Mouse (Mus musculus): Measurements from ENCODE around the gene Ddx5. TPM values are rescaled to one million over a fixed set of nuclear protein-coding genes. Genes with fewer than 3 reads are reported as not detected.
"Not testable (repeated sequence)": the region's sequence is repeated elsewhere in the genome, so short reads cannot be mapped to it uniquely, and the experiment has no call there.

Gene Ddx5
- polyA plus RNA-seq, 1 experiment: 198 TPM

DNA sequence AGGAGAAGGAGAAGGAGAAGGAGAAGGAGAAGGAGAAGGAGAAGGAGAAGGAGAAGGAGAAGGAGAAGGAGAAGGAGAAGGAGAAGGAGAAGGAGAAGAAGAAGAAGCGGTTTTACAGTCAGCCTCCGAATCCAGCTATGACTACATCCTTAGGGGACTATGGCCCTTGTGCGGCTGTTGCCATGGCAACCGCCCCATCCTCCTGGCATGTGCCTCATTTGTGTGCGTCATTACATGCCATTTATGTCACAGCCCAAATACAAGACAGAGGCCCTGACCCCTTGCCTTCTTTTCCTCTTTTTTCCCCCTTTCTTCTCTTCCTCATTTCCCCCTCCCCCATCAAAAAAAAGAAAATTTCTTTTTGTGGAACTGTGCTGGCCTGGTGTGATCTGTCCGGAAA is 47.8 kb downstream of the Ddx5 start:
- TF ChIP-seq MAX (IDR thresholded peaks at IDR 0.05; ENCODE audit: low read depth): no peak
- no peak for TF ChIP-seq MYOG (IDR thresholded peaks at IDR 0.05; ENCODE audit: control insufficient read depth in 1 of 3, insufficient read depth in 1 of 3, insufficient read length in 2 of 3, low read depth in 2 of 3)
- no peak for TF ChIP-seq CEBPB (IDR thresholded peaks at IDR 0.05; ENCODE audit: insufficient read depth, poor library complexity, severe bottlenecking)
- TF ChIP-seq E2F4 (IDR thresholded peaks at IDR 0.05; ENCODE audit: insufficient read depth): no peak
- no peak for TF ChIP-seq POLR2A (IDR thresholded peaks at IDR 0.05; ENCODE audit: insufficient read length, low read depth)
- TF ChIP-seq SRF (IDR thresholded peaks at IDR 0.05; ENCODE audit: control insufficient read depth, insufficient read length, low read depth): no peak
- no peak for TF ChIP-seq TCF12 (IDR thresholded peaks at IDR 0.05; ENCODE audit: insufficient read depth, poor library complexity, severe bottlenecking)
- no peak for TF ChIP-seq TCF3 (IDR thresholded peaks at IDR 0.05; ENCODE audit: insufficient read length, low read depth)
- TF ChIP-seq REST (IDR thresholded peaks at IDR 0.05; ENCODE audit: insufficient read depth, insufficient read length): no peak
- no peak for TF ChIP-seq USF1 (IDR thresholded peaks at IDR 0.05; ENCODE audit: low read depth)
- no peak for TF ChIP-seq POLR2AphosphoS2 (IDR thresholded peaks at IDR 0.05; ENCODE audit: insufficient read length, low read depth)
- TF ChIP-seq MYOD1 (IDR thresholded peaks at IDR 0.05; ENCODE audit: control insufficient read depth in 1 of 3, insufficient read length in 2 of 3, low read depth in 2 of 3): no peak
- Histone ChIP-seq H3K79me2 (ENCODE audit: control insufficient read depth, insufficient read depth) (no peaks in the 10 kb centered on the region), H3K4me3 (no peak overlapping the region), H3ac (ENCODE audit: control insufficient read depth, insufficient read length) (no peak overlapping the region), H3K36me3 (ENCODE audit: control insufficient read depth, insufficient read depth) (no peaks in the 10 kb centered on the region), H3K4me2 (ENCODE audit: low read depth) (no peak overlapping the region), H3K27me3 (ENCODE audit: control insufficient read depth, insufficient read depth, insufficient read length) (no peaks in the 10 kb centered on the region)

DNA sequence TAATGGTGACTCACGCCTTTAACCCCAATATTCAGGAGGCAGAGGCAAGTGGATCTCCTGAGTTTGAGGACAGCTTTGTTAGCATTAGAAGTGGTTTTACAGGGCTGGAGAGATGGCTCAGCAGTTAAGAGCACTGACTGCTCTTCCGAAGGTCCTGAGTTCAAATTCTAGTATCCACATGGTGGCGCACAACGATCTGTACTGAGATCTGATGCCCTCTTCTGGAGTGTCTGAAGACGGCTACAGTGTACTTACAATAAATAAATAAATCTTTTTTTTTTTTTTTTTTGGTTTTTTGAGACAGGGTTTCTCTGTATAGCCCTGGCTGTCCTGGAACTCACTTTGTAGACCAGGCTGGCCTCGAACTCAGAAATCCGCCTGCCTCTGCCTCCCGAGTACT is 48.3 kb downstream of the Ddx5 start:
- H3K4me2 ChIP-seq (ENCODE audit: low read depth); H3K27me3 ChIP-seq (ENCODE audit: control insufficient read depth, insufficient read depth, insufficient read length); H3K79me2 ChIP-seq (ENCODE audit: control insufficient read depth, insufficient read depth); H3K4me3 ChIP-seq; H3K36me3 ChIP-seq (ENCODE audit: control insufficient read depth, insufficient read depth); H3ac ChIP-seq (ENCODE audit: control insufficient read depth, insufficient read length): not testable (repeated sequence)

DNA sequence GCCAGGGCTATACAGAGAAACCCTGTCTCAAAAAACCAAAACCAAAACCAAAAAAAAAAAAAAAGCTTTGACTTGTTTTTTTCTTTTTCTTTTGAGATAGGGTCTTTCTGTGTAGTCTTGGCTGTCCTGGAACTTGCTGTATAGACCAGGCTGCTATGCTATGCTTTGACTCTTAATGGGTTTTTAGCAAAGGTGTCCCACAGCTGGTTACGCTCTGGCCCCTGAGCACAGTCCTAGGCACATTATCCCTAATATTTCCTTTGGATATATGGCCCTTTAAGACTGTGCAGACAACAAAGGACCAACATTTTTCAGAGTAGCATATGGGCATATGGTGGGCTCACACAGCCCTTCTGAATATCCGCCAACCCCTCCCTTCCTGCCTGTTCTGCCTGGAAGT is 49.9 kb downstream of the Ddx5 start:
- Histone ChIP-seq H3ac (ENCODE audit: control insufficient read depth, insufficient read length) (no peak overlapping the region), H3K4me3 (no peak overlapping the region), H3K36me3 (ENCODE audit: control insufficient read depth, insufficient read depth) (no peaks in the 10 kb centered on the region), H3K79me2 (ENCODE audit: control insufficient read depth, insufficient read depth) (no peaks in the 10 kb centered on the region), H3K27me3 (ENCODE audit: control insufficient read depth, insufficient read depth, insufficient read length) (no peaks in the 10 kb centered on the region), H3K4me2 (ENCODE audit: low read depth) (no peak overlapping the region)
- no peak for TF ChIP-seq POLR2A (IDR thresholded peaks at IDR 0.05; ENCODE audit: insufficient read length, low read depth)
- TF ChIP-seq E2F4 (IDR thresholded peaks at IDR 0.05; ENCODE audit: insufficient read depth): no peak
- TF ChIP-seq TCF3 (IDR thresholded peaks at IDR 0.05; ENCODE audit: insufficient read length, low read depth): no peak
- no peak for TF ChIP-seq SRF (IDR thresholded peaks at IDR 0.05; ENCODE audit: control insufficient read depth, insufficient read length, low read depth)
- TF ChIP-seq CEBPB (IDR thresholded peaks at IDR 0.05; ENCODE audit: insufficient read depth, poor library complexity, severe bottlenecking): no peak
- TF ChIP-seq POLR2AphosphoS2 (IDR thresholded peaks at IDR 0.05; ENCODE audit: insufficient read length, low read depth): no peak
- no peak for TF ChIP-seq REST (IDR thresholded peaks at IDR 0.05; ENCODE audit: insufficient read depth, insufficient read length)
- no peak for TF ChIP-seq TCF12 (IDR thresholded peaks at IDR 0.05; ENCODE audit: insufficient read depth, poor library complexity, severe bottlenecking)
- no peak for TF ChIP-seq USF1 (IDR thresholded peaks at IDR 0.05; ENCODE audit: low read depth)

DNA sequence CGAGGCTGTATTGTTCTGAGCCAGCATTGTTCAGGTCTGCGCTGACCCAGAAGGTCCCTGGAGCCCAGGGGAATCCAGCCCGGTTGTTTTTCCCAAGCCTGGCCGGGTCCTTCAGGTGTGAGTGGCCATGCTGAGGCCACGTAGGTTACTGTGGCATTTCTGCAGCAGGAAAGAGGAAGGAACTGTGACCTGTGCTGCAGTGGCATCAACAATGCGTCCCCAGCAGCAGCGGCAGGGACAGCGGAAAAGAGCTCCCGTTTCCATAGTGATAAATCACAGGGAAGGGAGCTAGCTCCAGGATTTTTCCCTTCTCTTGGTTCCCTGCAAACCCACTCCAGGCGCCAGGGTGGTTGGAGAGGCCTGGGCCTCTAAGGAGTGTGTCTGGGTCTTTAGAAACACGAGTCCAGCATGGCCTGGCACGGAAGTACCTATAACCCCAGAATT is 51.8 kb downstream of the Ddx5 start:
- Histone ChIP-seq H3K27me3 (ENCODE audit: control insufficient read depth, insufficient read depth, insufficient read length) (no peaks in the 10 kb centered on the region), H3ac (ENCODE audit: control insufficient read depth, insufficient read length) (no peak overlapping the region), H3K4me3 (no peak overlapping the region), H3K36me3 (ENCODE audit: control insufficient read depth, insufficient read depth) (no peaks in the 10 kb centered on the region), H3K4me2 (ENCODE audit: low read depth) (no peak overlapping the region), H3K79me2 (ENCODE audit: control insufficient read depth, insufficient read depth) (no peaks in the 10 kb centered on the region)
- no peak for TF ChIP-seq POLR2A (IDR thresholded peaks at IDR 0.05; ENCODE audit: insufficient read length, low read depth)
- TF ChIP-seq POLR2AphosphoS2 (IDR thresholded peaks at IDR 0.05; ENCODE audit: insufficient read length, low read depth): no peak
- no peak for TF ChIP-seq TCF12 (IDR thresholded peaks at IDR 0.05; ENCODE audit: insufficient read depth, poor library complexity, severe bottlenecking)
- no peak for TF ChIP-seq MYOD1 (IDR thresholded peaks at IDR 0.05; ENCODE audit: control insufficient read depth in 1 of 3, insufficient read length in 2 of 3, low read depth in 2 of 3)
- TF ChIP-seq E2F4 (IDR thresholded peaks at IDR 0.05; ENCODE audit: insufficient read depth): no peak
- TF ChIP-seq MAX (IDR thresholded peaks at IDR 0.05; ENCODE audit: low read depth): no peak
- no peak for TF ChIP-seq CEBPB (IDR thresholded peaks at IDR 0.05; ENCODE audit: insufficient read depth, poor library complexity, severe bottlenecking)
- no peak for TF ChIP-seq USF1 (IDR thresholded peaks at IDR 0.05; ENCODE audit: low read depth)
- TF ChIP-seq SRF (IDR thresholded peaks at IDR 0.05; ENCODE audit: control insufficient read depth, insufficient read length, low read depth): no peak
- no peak for TF ChIP-seq REST (IDR thresholded peaks at IDR 0.05; ENCODE audit: insufficient read depth, insufficient read length)

DNA sequence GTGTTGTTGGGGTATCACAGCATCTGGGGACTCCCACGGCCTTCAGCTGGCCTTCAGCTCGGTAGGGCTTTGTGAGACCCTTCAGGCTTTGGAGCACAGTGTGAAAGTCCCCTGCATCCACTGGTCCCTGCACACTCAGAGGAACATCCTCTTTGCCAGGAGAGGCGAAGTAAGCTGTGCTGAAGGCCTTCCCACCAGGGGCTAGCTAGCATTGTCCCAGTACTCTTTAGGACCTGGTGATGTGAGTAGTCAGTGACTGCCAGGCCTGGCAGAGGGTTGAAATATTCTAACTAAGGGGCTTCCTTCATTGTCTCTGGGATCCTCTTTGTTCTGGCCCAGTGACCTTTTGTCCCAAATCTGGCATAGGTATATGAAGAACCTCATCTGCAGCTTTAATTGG is 52.4 kb downstream of the Ddx5 start:
- Histone ChIP-seq H3K27me3 (ENCODE audit: control insufficient read depth, insufficient read depth, insufficient read length) (no peaks in the 10 kb centered on the region), H3K36me3 (ENCODE audit: control insufficient read depth, insufficient read depth) (no peaks in the 10 kb centered on the region), H3K4me2 (ENCODE audit: low read depth) (no peak overlapping the region), H3K79me2 (ENCODE audit: control insufficient read depth, insufficient read depth) (no peaks in the 10 kb centered on the region), H3K4me3 (no peak overlapping the region), H3ac (ENCODE audit: control insufficient read depth, insufficient read length) (no peak overlapping the region)
- TF ChIP-seq E2F4 (IDR thresholded peaks at IDR 0.05; ENCODE audit: insufficient read depth): no peak
- TF ChIP-seq REST (IDR thresholded peaks at IDR 0.05; ENCODE audit: insufficient read depth, insufficient read length): no peak
- TF ChIP-seq POLR2AphosphoS2 (IDR thresholded peaks at IDR 0.05; ENCODE audit: insufficient read length, low read depth): no peak
- no peak for TF ChIP-seq MYOD1 (IDR thresholded peaks at IDR 0.05; ENCODE audit: control insufficient read depth in 1 of 3, insufficient read length in 2 of 3, low read depth in 2 of 3)
- TF ChIP-seq MAX (IDR thresholded peaks at IDR 0.05; ENCODE audit: low read depth): no peak
- TF ChIP-seq MYOG (IDR thresholded peaks at IDR 0.05; ENCODE audit: control insufficient read depth in 1 of 3, insufficient read depth in 1 of 3, insufficient read length in 2 of 3, low read depth in 2 of 3): no peak
- TF ChIP-seq TCF3 (IDR thresholded peaks at IDR 0.05; ENCODE audit: insufficient read length, low read depth): no peak
- TF ChIP-seq POLR2A (IDR thresholded peaks at IDR 0.05; ENCODE audit: insufficient read length, low read depth): no peak
- no peak for TF ChIP-seq SRF (IDR thresholded peaks at IDR 0.05; ENCODE audit: control insufficient read depth, insufficient read length, low read depth)
- TF ChIP-seq USF1 (IDR thresholded peaks at IDR 0.05; ENCODE audit: low read depth): no peak
- TF ChIP-seq CEBPB (IDR thresholded peaks at IDR 0.05; ENCODE audit: insufficient read depth, poor library complexity, severe bottlenecking): no peak
- no peak for TF ChIP-seq TCF12 (IDR thresholded peaks at IDR 0.05; ENCODE audit: insufficient read depth, poor library complexity, severe bottlenecking)
